Mouse (Mus musculus): Measurements from ENCODE around the gene Cdkn1c. TPM values are rescaled to one million over a fixed set of nuclear protein-coding genes. Genes with fewer than 3 reads are reported as not detected.

Cdkn1c gene
- total RNA-seq, 4 experiments from 2014 or later, result 16.4 to 17.3 (median 16.9) TPM

GRCm38 (mm10) chr7:143474811-143475210, 14.0 kb upstream of the Cdkn1c start:
- DNase-seq (ENCODE audit: low spot score in 2 of 2), result no peak

- no peak for DNase-seq (ENCODE audit: low spot score in 2 of 2)
These were observed 12.7 kb upstream of the Cdkn1c start, which contains the start of gene Slc22a18 for GRCm38 (mm10) chr7:143473347-143474101. Gene Slc22a18, plus strand, starts transcription at chr7:143473736.

GRCm38 (mm10) chr7:143469946-143470345, 9.1 kb upstream of the Cdkn1c start:
- peak in 1 of 2 experiments; percentile 51 for DNase-seq (ENCODE audit: low spot score in 2 of 2)

- no peak for DNase-seq (ENCODE audit: low spot score in 2 of 2)
These were observed 6.9 kb upstream of the Cdkn1c start for GRCm38 (mm10) chr7:143467714-143468113.

GRCm38 (mm10) chr7:143466099-143466677, 5.3 kb upstream of the Cdkn1c start:
- peak; percentile 50 to 73 for DNase-seq (ENCODE audit: low spot score in 2 of 2)

- no peak for DNase-seq (ENCODE audit: low spot score in 2 of 2)
These were observed 4.1 kb upstream of the Cdkn1c start for GRCm38 (mm10) chr7:143464811-143465560.

GRCm38 (mm10) chr7:143463865-143464415, 3.1 kb upstream of the Cdkn1c start:
- DNase-seq (ENCODE audit: low spot score in 2 of 2), result peak in 1 of 2 experiments; percentile 54

GRCm38 (mm10) chr7:143462516-143462915, 1.7 kb upstream of the Cdkn1c start:
- no peak for DNase-seq (ENCODE audit: low spot score in 2 of 2)

GRCm38 (mm10) chr7:143461920-143462319, 1.1 kb upstream of the Cdkn1c start:
- DNase-seq (ENCODE audit: low spot score in 2 of 2), result no peak

GRCm38 (mm10) chr7:143461294-143461870, 532 bp upstream of the Cdkn1c start:
- no peak for DNase-seq (ENCODE audit: low spot score in 2 of 2)

GRCm38 (mm10) chr7:143460217-143460834, 524 bp downstream of the Cdkn1c start:
- no peak for DNase-seq (ENCODE audit: low spot score in 2 of 2)

GRCm38 (mm10) chr7:143459332-143460211, 1.3 kb downstream of the Cdkn1c start:
- DNase-seq (ENCODE audit: low spot score in 2 of 2), result no peak

- no peak for DNase-seq (ENCODE audit: low spot score in 2 of 2)
These were observed 1.9 kb downstream of the Cdkn1c start for GRCm38 (mm10) chr7:143458963-143459331.

- no peak for DNase-seq (ENCODE audit: low spot score in 2 of 2)
These were observed 13.7 kb downstream of the Cdkn1c start for GRCm38 (mm10) chr7:143447130-143447529.

GRCm38 (mm10) chr7:143445651-143446460, 15.0 kb downstream of the Cdkn1c start:
- no peak for DNase-seq (ENCODE audit: low spot score in 2 of 2)

- DNase-seq (ENCODE audit: low spot score in 2 of 2), result no peak
These were observed 15.7 kb downstream of the Cdkn1c start for GRCm38 (mm10) chr7:143444955-143445648.

GRCm38 (mm10) chr7:143444580-143444954, 16.3 kb downstream of the Cdkn1c start:
- no peak for DNase-seq (ENCODE audit: low spot score in 2 of 2)

- DNase-seq (ENCODE audit: low spot score in 2 of 2), result no peak
These were observed 21.9 kb downstream of the Cdkn1c start for GRCm38 (mm10) chr7:143438965-143439364.
